Mouse (Mus musculus) E14TG2a.4 (cell line): ENCODE results near the gene Trub2.
"Not testable (repeated sequence)": the region's sequence is repeated elsewhere in the genome, so short reads cannot be mapped to it uniquely, and the experiment has no call there.

Experiments
- H3K27me3 ChIP-seq: 2 replicates; pipeline ENCODE4 v1.6.1; 2014; ENCODE audit warnings: low read length, control low read depth; ENCODE audit not compliant: insufficient read depth
- H3K36me3 ChIP-seq: 2 replicates; pipeline ENCODE4 v1.6.1; 2014; ENCODE audit warnings: low read length, control low read depth; ENCODE audit not compliant: insufficient read depth
- H3K4me1 ChIP-seq: replicated peaks from 2 replicates; pipeline ENCODE4 v1.6.1; 2014; ENCODE audit warnings: low read depth, low read length, control low read depth
- H3K4me3 ChIP-seq: replicated peaks from 2 replicates; pipeline ENCODE4 v1.5.1; 2014; ENCODE audit warnings: mild to moderate bottlenecking, low read length
- H3K9me3 ChIP-seq: 2 replicates; pipeline ENCODE4 v1.6.1; 2014; ENCODE audit warnings: low read length, control low read depth
- CTCF ChIP-seq: conservative IDR thresholded peaks from 2 replicates; pipeline ENCODE4 v1.5.1; 2014; ENCODE audit warnings: low read length
- NANOG ChIP-seq: IDR thresholded peaks from 2 replicates; pipeline ENCODE4 v1.6.1; 2014; ENCODE audit warnings: borderline replicate concordance, low read length, mixed read lengths
- POU5F1 ChIP-seq: IDR thresholded peaks from 2 replicates; pipeline ENCODE4 v1.6.1; 2014; ENCODE audit warnings: low read length, borderline replicate concordance

Trub2 gene

DNA sequence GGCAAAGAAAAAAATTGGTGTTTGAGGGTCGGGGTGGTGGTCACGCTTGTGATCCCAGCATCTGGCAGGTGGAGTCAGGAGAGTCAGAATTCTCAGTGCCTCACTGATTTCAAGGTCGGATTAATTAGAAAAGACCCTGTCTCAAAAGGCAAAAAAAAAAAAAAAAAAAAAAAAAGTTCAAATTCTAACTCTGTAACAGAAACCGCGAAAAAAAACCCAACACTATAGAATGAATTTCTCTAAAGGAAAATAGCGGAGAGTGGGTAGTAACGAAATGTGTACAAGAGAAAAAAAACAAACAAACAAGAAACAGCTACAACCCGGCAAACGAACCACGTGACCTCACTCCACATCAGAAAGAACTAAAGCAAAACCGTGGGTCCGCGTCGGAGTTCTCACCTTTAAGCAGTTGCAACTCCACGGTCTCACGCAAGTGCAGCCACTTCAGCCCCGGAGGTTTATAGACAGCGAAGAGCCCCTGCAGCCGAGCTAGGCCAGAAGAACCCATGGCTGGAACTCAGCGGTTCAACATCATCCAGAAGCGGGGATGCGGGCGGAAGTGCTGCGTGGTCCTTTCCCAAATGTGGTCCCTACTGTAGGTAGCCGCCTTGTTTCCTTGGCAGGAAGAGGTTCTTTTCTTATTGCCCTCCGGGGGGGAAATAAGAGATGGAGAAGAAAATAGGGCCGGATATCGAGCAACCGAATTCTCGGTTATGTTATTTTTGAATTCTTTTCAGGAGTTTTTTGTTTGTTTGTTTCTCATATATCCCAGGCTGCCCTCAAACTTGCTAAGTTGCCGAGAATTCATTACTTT lies 991 bp downstream of the Trub2 start, which contains the start of gene Coq4:
Coq4 (plus strand) TSS at position 390 of the 814 bp plus-strand sequence.
- Histone ChIP-seq H3K4me1 (peaks cover 53% of the 10 kb centered on the region), H3K4me3 (peak within 1 kb of the TSS; percentile 93), H3K27me3 (no peaks in the 10 kb centered on the region), H3K9me3 (no peaks in the 10 kb centered on the region), H3K36me3 (peaks cover 70% of the 10 kb centered on the region)
- TF ChIP-seq CTCF (no peak), POU5F1 (no peak), NANOG (no peak)

DNA sequence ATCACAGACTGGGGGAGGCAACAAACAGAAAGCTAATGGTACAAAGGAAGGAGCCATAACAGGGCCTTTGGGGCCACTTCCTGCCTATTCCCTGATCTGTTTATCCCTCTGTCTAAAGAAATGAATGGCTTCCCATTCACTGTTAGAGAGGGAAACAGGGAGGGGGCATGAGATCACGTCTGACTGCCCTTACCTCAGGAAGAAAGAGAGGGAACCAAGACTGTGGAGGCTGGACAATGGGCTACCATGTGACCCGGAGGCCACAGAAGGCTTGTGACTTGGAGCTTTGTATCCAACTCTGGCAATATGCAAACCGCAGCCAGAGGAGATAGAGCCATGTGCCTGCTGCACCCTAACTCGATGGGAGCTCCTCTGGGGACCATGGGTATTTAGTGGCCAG lies 4.0 kb downstream of the Trub2 start:
- H3K4me1 ChIP-seq = peaks cover 76% of the 10 kb centered on the region
- H3K36me3 ChIP-seq = peaks cover 73% of the 10 kb centered on the region
- TF ChIP-seq NANOG = no peak
- no peak for TF ChIP-seq POU5F1
- no peak for TF ChIP-seq CTCF
- no peaks in the 10 kb centered on the region for H3K27me3 ChIP-seq
- no peaks in the 10 kb centered on the region for H3K9me3 ChIP-seq
- H3K4me3 ChIP-seq = no peak overlapping the region

DNA sequence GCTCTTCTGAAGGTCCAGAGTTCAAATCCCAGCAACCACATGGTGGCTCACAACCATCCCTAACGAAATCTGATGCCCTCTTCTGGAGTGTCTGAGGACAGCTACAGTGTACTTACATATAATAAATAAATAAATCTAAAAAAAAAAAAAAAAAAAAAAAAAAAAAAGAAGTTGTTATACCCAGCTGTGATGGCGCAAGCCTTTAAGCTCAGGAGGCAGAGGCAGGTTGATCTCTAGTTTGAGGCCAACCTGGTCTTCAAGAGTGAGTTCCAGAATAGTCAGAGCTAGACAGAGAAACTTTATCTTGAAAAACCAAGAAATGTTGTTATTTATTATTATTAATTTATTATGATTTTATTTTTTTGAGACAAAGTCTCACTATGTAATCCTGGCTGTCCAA lies 7.0 kb downstream of the Trub2 start:
- H3K27me3 ChIP-seq, H3K9me3 ChIP-seq, H3K4me3 ChIP-seq: not testable (repeated sequence)
- H3K36me3 ChIP-seq = peaks cover 99% of the 10 kb centered on the region
- peaks cover 82% of the 10 kb centered on the region for H3K4me1 ChIP-seq

DNA sequence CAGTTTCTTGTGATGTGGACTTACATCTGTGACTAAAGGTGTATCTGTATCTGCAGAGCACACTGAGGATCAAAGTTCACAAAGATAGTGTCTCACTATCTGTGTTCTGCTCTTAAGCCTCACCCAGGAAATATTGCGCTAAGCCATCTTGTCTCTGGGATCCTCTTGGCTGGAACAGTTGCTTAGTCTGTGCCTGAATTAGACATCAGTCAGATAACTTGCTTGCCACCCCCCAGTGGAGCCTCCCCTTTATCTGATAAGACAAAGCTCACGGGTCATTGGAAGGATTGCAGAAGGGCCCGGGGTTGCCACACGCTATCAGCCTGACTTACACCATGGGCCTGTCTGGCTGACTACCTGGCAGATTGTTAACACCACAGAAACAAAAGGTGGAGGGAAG lies 15.0 kb downstream of the Trub2 start:
- Histone ChIP-seq H3K4me1 (peaks cover 36% of the 10 kb centered on the region), H3K4me3 (no peak overlapping the region), H3K27me3 (no peaks in the 10 kb centered on the region), H3K9me3 (no peaks in the 10 kb centered on the region), H3K36me3 (peaks cover 70% of the 10 kb centered on the region)
- TF ChIP-seq POU5F1 (no peak), NANOG (no peak), CTCF (no peak)

DNA sequence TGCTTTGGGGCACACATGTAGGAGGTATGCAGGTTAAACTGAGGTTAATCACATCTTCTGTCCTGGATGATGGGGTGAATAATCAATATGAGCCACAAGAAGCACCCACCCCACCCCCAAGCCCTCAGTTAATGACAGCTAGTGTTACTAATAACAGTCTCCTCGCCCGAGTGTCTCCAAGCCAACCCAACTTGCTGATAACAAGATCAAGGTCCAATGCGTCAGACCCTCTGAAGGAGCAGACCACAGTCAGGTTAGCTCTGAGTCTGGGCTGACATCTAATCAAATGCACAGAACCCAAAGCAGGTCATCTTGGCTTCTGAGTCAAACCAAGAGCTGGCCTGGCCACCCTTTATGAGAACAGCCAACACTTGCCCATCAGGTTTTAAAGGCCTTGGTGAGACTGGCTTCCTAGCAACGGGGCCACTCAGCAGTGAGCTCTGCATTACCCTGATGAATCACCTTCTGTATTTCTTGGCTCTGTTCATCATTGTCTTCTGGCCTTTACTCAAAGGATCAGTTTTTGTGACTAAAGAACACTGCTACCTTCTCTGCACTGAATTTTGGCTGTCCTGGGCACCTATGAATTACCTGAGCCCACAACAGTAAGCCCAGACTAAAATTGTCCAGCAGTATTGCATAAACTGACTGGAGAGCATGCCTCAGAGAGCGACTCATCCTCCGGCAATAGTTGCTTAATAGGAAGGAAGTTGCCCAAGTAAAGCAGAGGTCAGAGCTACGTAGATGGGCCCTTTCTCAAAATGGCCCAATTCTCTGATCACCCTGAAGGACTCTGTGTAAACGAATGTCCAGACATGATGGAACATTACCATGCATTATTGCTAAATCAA lies 16.5 kb downstream of the Trub2 start:
- no peak overlapping the region for H3K4me3 ChIP-seq
- peaks cover 29% of the 10 kb centered on the region for H3K4me1 ChIP-seq
- TF ChIP-seq CTCF (no peak), NANOG (no peak), POU5F1 (no peak)
- no peaks in the 10 kb centered on the region for H3K27me3 ChIP-seq
- H3K36me3 ChIP-seq = peaks cover 56% of the 10 kb centered on the region
- no peaks in the 10 kb centered on the region for H3K9me3 ChIP-seq

DNA sequence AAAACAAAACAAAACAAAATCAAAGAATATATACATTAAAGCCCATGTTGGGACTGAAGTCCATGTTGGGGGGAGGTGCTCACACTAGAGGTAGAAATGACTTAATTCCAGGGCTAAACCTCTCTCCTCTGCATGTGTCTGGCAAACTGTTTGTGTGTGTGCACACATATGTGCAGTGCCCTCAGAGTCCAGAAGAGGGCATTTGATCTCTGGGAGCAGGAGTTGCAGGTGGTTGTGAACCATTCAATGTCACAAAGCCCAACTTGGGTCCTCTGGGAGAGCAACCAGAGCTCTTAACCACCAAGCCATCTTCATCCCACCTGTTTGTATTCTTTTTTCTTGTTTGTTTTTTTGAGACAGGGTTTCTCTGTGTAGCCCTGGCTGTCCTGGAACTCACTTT lies 18.1 kb downstream of the Trub2 start:
- H3K4me1 ChIP-seq = peaks cover 29% of the 10 kb centered on the region
- peaks cover 40% of the 10 kb centered on the region for H3K36me3 ChIP-seq
- no peaks in the 10 kb centered on the region for H3K9me3 ChIP-seq
- no peak overlapping the region for H3K4me3 ChIP-seq
- TF ChIP-seq NANOG (no peak), CTCF (peak; percentile 59), POU5F1 (no peak)
- H3K27me3 ChIP-seq = no peaks in the 10 kb centered on the region

DNA sequence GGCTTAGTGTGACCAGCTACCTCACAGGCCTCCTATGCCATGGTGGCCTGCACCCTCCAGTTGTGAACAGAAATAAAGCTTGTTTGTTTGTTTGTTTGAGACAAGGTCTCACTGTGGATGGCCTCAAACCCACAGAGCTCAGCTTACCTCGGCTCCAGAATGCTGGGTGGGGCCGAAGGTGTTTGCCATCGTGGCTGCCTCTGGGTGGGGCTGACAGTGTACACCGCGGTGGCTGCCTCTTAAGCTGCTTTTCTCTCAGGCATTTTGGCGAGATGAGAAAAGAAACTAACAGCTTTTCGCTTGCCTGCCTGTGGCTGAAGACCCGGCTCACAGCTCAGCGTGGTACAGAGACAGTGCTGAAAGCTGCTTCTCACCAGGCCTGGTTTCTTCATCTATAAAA lies 19.4 kb downstream of the Trub2 start:
- H3K36me3 ChIP-seq = peaks cover 29% of the 10 kb centered on the region

DNA sequence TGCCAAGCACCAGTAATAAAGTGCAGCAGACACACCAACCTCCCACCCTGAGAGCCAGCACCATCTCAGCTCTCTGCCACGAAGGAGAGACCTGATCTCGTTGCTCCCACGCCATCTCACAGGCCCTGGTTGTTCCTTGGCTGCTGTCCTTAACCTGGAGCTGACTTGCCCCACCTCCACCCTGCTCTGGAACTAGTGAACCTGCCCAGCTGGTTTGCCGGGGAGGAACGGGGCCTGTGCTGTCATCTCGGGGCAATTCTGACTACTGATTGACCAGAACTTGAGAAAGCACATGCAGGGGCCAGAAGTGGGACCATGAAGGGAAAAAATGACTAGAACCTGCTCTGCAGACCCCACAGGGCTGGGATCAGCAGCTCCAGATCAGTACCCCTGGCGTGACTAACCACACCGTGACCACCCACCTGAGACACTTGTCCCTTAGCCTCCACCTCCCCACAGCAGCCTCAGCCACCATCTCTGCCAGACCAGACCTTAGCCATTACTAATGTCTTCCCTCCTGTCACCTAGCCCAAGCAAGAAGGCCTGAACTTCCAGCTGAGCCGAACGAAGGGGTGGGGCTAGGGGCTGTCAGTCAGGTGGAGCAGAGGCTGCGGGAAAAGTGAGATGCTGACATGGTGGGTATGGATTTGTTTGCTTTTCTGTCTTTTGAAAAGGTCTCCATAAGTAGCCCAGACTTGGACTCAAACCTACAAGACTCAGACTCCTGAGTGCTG lies 20.2 kb downstream of the Trub2 start:
- H3K4me3 ChIP-seq = no peak overlapping the region
- H3K4me1 ChIP-seq = peaks cover 29% of the 10 kb centered on the region
- peaks cover 21% of the 10 kb centered on the region for H3K36me3 ChIP-seq
- H3K9me3 ChIP-seq = no peaks in the 10 kb centered on the region
- no peak for TF ChIP-seq CTCF
- no peak for TF ChIP-seq POU5F1
- no peak for TF ChIP-seq NANOG
- peaks cover 3% of the 10 kb centered on the region; the same call in 1 of the 2 replicates for H3K27me3 ChIP-seq

More for the DNA sequence above, 19.4 kb downstream of the Trub2 start:
- H3K9me3 ChIP-seq = no peaks in the 10 kb centered on the region
- H3K27me3 ChIP-seq = no peaks in the 10 kb centered on the region
- H3K4me1 ChIP-seq = peaks cover 29% of the 10 kb centered on the region
- TF ChIP-seq CTCF (no peak), POU5F1 (no peak), NANOG (no peak)
- H3K4me3 ChIP-seq = no peak overlapping the region
